Mouse (Mus musculus) large intestine, adult 2 months (tissue): Measurements from ENCODE around the gene Cplx2. TPM values are rescaled to one million over a fixed set of nuclear protein-coding genes. Genes with fewer than 3 reads are reported as not detected.

Experiments
- DNase-seq: peaks from one replicate; pipeline ENCODE4 v3.0.0-alpha.2; 2012; ENCODE audit warnings: low read depth, low spot score
- WGBS: fragments of 180-500 bp; shearing (Covaris S2); methylation state at CpG from one replicate; pipeline ENCODE4 v1.1.7; 2018; 5-methylcytosine and 5-hydroxymethylcytosine counted together
- polyA plus RNA-seq: library from polyadenylated mRNA; depleted of rRNA; stranded (reverse); fragments of >200 nt; gene quantifications from 2 replicates; pipeline ENCODE4 v1.2.3, GENCODE M21; 2012; rRNA removed

The Cplx2 gene
- polyA plus RNA-seq, result 4.5 and 5.2 TPM in 2 replicates

DNA sequence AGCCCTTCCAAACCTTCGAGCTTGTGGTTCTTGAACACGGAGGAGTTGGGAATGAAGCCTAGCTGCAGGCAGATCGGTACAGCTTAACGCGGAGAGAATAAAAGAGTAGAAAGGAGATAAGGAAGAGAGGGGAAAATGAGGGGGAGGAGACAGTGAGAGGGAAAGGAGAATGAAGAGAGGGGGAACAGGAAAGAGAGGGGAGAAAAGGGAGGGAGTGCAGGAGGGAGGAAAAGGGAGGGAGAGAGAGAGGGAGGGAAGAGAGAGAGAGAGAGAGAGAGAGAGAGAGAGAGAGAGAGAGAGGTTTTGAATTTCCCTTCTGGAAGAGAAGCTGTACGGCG, at the start of gene Cplx2:
Cplx2 (plus strand) TSS at position 301 of the 338 bp plus-strand sequence.
- DNase-seq, result no peak
- 14% methylated on average over 7 of the region's 7 CpGs for WGBS

DNA sequence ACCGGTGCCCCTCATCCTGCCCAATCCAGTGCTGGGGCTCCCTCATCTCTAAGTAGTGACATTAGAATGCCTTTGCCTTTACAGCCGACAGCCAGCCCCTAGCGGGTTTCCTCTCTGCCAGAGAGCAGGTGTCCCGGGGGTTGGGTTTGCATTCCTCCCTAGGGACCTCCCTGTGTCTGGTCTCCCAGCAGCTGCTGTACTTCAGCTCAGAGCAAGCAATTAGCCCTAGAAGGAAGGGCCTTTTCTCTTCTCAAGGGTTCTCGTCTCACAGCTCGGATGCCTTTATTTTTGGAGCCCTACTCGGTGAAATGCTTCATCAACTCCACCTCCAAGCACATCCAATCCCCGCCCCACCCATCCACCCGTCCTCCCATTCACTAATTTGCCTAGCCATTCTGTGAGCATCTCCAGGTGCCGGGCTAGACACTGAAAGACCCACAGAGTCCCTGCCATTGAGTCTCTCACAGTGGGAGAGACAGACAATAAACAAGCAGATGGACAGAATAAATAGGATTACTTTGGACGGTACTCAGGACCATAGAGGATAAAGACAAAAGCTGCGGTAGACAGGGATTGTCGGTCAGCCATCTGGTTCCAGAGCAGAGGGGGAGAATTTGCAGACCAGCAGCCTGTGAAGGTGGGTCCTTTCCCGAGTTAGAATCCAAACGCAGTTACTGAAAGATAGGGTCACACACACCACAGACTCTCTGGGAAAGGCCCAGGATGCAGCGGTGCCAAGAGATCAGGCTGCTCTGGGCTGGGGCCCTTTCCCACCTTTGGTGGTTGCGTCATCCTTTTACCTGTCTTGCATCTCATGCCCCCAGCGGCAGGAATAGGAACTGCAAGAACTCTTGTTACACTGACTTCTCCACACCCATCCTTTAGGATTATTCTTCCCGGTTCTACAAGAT, 48.5 kb upstream of the Cplx2 start:
- DNase-seq, result peak; percentile 39
- 47% methylated on average over 19 of the region's 19 CpGs for WGBS

- WGBS, result 71% methylated on average over 13 of the region's 13 CpGs
- DNase-seq, result no peak
Measured at GRCm38 (mm10) chr13:54323307-54324165, 47.6 kb upstream of the Cplx2 start.

- no peak for DNase-seq
- 82% methylated on average over 2 of the region's 2 CpGs for WGBS
Measured at GRCm38 (mm10) chr13:54324178-54324577, 47.0 kb upstream of the Cplx2 start.

GRCm38 (mm10) chr13:54325814-54326213, 45.3 kb upstream of the Cplx2 start:
- WGBS, result 83% methylated on average over 7 of the region's 7 CpGs
- no peak for DNase-seq

- WGBS, result 87% methylated on average over 6 of the region's 6 CpGs
- no peak for DNase-seq
Measured at GRCm38 (mm10) chr13:54326686-54327447, 44.3 kb upstream of the Cplx2 start.

- 95% methylated on average over 1 of the region's 1 CpGs for WGBS
- DNase-seq, result no peak
Measured at GRCm38 (mm10) chr13:54328029-54328428, 43.1 kb upstream of the Cplx2 start.

DNA sequence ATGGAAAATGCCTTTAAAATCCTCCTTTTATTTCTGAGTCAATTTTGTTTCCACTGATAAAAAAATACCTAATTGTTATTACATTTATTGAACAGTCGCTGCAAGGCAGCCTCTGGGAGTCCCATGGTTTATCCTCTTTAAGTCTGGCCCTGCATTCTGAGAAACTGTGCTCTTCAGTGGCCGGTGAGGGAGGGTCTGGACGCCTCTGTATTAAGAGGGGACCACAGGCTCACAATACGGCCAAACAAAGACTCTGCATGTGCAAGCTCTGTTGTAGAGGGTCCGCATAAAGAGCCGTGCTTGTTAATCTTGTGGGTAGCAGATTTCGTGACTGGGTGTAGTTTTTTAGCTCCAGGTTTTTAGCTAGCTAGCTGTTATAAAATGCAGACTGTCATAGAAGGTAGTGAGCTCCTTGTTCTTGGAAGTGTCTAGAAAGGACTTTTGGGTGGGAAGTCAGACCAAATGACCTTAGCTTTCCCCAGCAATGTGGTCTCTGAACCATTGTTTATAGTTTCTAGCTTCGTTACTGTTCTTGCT, 42.1 kb upstream of the Cplx2 start:
- WGBS, result 87% methylated on average over 8 of the region's 8 CpGs
- no peak for DNase-seq

GRCm38 (mm10) chr13:54331825-54332675, 39.1 kb upstream of the Cplx2 start:
- WGBS, result 73% methylated on average over 22 of the region's 22 CpGs

DNA sequence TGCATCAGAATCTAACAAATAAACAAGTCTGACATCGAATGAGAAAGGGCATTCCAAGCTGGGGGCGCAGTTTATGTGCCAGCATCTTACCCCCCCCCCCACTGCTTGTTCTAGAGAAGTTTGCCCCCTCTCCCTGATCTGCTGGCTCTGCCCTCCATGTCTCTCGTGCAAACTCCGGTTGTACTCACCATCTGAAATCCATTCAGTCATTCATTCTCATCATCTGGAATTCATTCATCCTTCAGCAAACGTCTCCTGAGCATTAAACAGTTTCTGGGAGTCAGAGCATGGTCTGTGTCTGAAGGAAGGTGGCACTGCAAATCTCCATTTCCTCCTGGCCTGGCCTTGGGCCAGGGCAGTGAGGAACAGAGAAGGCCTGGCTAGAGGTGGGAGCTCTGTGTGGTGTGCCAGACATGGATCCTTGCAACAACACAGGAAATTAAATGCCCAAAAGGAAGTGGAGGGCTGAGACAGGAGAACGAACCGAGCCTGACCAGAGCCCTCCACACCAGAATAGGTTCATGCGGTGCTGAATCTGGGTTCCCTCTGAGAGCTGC, 38.1 kb upstream of the Cplx2 start:
- 69% methylated on average over 8 of the region's 8 CpGs for WGBS

More at GRCm38 (mm10) chr13:54331825-54332675, 39.1 kb upstream of the Cplx2 start:
- DNase-seq, result no peak

GRCm38 (mm10) chr13:54337058-54337457, 34.1 kb upstream of the Cplx2 start:
- no peak for DNase-seq
- WGBS, result 84% methylated on average over 6 of the region's 6 CpGs

More for the DNA sequence above, 38.1 kb upstream of the Cplx2 start:
- DNase-seq, result no peak

GRCm38 (mm10) chr13:54337541-54337940, 33.6 kb upstream of the Cplx2 start:
- WGBS, result 81% methylated on average over 7 of the region's 7 CpGs
- no peak for DNase-seq

DNA sequence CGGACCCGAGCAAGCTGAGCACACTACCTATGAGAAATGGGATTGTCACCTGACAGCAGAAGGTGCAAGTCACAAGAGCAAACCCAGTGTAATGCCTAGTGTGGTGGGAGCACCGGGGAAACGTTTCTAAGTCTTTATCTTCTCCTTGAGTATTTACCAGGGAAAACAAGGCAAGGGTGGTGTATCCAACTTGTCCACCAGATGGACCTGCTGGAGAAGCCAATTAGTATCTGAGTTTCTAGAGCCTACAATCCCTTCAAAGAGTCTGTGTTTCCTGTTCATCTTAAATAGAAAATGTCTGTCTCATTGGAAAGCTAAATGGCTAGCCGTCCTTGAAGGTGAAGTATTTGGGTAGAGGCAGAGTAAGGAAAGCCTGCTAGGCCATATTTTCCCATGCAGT, 32.3 kb upstream of the Cplx2 start:
- 86% methylated on average over 5 of the region's 5 CpGs for WGBS
- DNase-seq, result no peak

GRCm38 (mm10) chr13:54345885-54346647, 25.1 kb upstream of the Cplx2 start:
- DNase-seq, result no peak
- 83% methylated on average over 15 of the region's 15 CpGs for WGBS

GRCm38 (mm10) chr13:54348011-54348410, 23.1 kb upstream of the Cplx2 start:
- DNase-seq, result no peak
- 82% methylated on average over 5 of the region's 5 CpGs for WGBS

GRCm38 (mm10) chr13:54349126-54349759, 21.9 kb upstream of the Cplx2 start:
- DNase-seq, result no peak
- 85% methylated on average over 10 of the region's 10 CpGs for WGBS

DNA sequence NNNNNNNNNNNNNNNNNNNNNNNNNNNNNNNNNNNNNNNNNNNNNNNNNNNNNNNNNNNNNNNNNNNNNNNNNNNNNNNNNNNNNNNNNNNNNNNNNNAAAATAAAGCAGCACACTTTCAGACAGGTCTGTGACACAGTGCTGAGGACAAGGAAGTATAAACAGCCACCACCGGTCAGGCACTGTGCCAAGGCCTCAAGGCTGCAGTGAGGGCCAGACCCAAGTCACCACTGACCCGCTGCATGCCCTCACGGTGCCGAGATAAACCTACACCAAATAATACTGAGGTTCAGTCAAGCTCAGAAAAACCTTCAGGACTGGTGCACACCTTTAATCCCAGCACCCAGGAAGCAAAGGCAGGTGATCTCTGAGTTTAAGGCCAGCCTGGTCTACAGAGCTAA, 13.7 kb upstream of the Cplx2 start:
- no peak for DNase-seq
- WGBS, result 16% methylated on average over 4 of the region's 4 CpGs
